Mouse (Mus musculus): ENCODE measurements around the gene Ddit4. TPM values are rescaled to one million over a fixed set of nuclear protein-coding genes. Genes with fewer than 3 reads are reported as not detected.
"Not testable (repeated sequence)": the region's sequence is repeated elsewhere in the genome, so short reads cannot be mapped to it uniquely, and the experiment has no call there.

The Ddit4 gene
- 48.3 and 53.9 TPM in 2 replicates for polyA plus RNA-seq (2012; rRNA removed)

GRCm38 (mm10) chr10:59951211-59952151 is at the start of gene Ddit4:
Gene Ddit4 (minus strand): TSS chr10:59951834.
- Histone ChIP-seq H3K27ac (ENCODE audit: insufficient read depth, low read length) (peak within 1 kb of the TSS; percentile 100), H3K4me1 (ENCODE audit: control insufficient read depth, insufficient read depth, low read length) (peaks cover 9% of the 10 kb centered on the region), H3K27me3 (ENCODE audit: control insufficient read depth, insufficient read depth, low read length) (no peaks in the 10 kb centered on the region), H3K4me3 (replicated peaks; ENCODE audit: insufficient read depth, low read depth, low read length) (peak within 1 kb of the TSS; percentile 89)
- TF ChIP-seq POLR2A (IDR thresholded peaks at IDR 0.05; ENCODE audit: borderline replicate concordance, insufficient read depth, low read length) (peak; percentile 100), CTCF (IDR thresholded peaks at IDR 0.05; ENCODE audit: borderline replicate concordance, insufficient read depth, low read depth, low read length) (peak; percentile 2; the same call in 1 of the 2 replicates)
- peak; percentile 100 for DNase-seq
- WGBS, result under 1% methylated on average over 76 of the region's 76 CpGs

- no peak for DNase-seq
- TF ChIP-seq POLR2A (IDR thresholded peaks at IDR 0.05; ENCODE audit: borderline replicate concordance, insufficient read depth, low read length) (no peak), CTCF (IDR thresholded peaks at IDR 0.05; ENCODE audit: borderline replicate concordance, insufficient read depth, low read depth, low read length) (no peak)
- WGBS, result 90% methylated on average over 3 of the region's 3 CpGs
- Histone ChIP-seq H3K27me3 (ENCODE audit: control insufficient read depth, insufficient read depth, low read length) (no peaks in the 10 kb centered on the region), H3K4me3 (replicated peaks; ENCODE audit: insufficient read depth, low read depth, low read length) (no peak overlapping the region), H3K4me1 (ENCODE audit: control insufficient read depth, insufficient read depth, low read length) (peaks cover 7% of the 10 kb centered on the region; the same call in 1 of the 2 replicates), H3K27ac (ENCODE audit: insufficient read depth, low read length) (no peak overlapping the region)
Measured at GRCm38 (mm10) chr10:59999057-59999456, 47.4 kb upstream of the Ddit4 start.

GRCm38 (mm10) chr10:59997591-59997990 is 46.0 kb upstream of the Ddit4 start:
- H3K27ac ChIP-seq (ENCODE audit: insufficient read depth, low read length), result no peak overlapping the region
- DNase-seq, result peak in 1 of 2 experiments; percentile 58
- H3K27me3 ChIP-seq (ENCODE audit: control insufficient read depth, insufficient read depth, low read length), result no peaks in the 10 kb centered on the region
- peaks cover 7% of the 10 kb centered on the region; the same call in 1 of the 2 replicates for H3K4me1 ChIP-seq (ENCODE audit: control insufficient read depth, insufficient read depth, low read length)
- TF ChIP-seq POLR2A (IDR thresholded peaks at IDR 0.05; ENCODE audit: borderline replicate concordance, insufficient read depth, low read length) (no peak), CTCF (IDR thresholded peaks at IDR 0.05; ENCODE audit: borderline replicate concordance, insufficient read depth, low read depth, low read length) (peak; percentile 28; the same call in 1 of the 2 replicates)
- WGBS, result 12% methylated on average over 7 of the region's 7 CpGs
- H3K4me3 ChIP-seq (replicated peaks; ENCODE audit: insufficient read depth, low read depth, low read length), result no peak overlapping the region

- TF ChIP-seq POLR2A (IDR thresholded peaks at IDR 0.05; ENCODE audit: borderline replicate concordance, insufficient read depth, low read length) (no peak), CTCF (IDR thresholded peaks at IDR 0.05; ENCODE audit: borderline replicate concordance, insufficient read depth, low read depth, low read length) (no peak)
- WGBS, result 87% methylated on average over 6 of the region's 6 CpGs
- Histone ChIP-seq H3K27ac (ENCODE audit: insufficient read depth, low read length) (no peak overlapping the region), H3K4me3 (replicated peaks; ENCODE audit: insufficient read depth, low read depth, low read length) (no peak overlapping the region), H3K27me3 (ENCODE audit: control insufficient read depth, insufficient read depth, low read length) (no peaks in the 10 kb centered on the region), H3K4me1 (ENCODE audit: control insufficient read depth, insufficient read depth, low read length) (no peaks in the 10 kb centered on the region; the same call in 1 of the 2 replicates)
- DNase-seq, result no peak
Measured at GRCm38 (mm10) chr10:59995889-59996288, 44.3 kb upstream of the Ddit4 start.

GRCm38 (mm10) chr10:59993813-59994212 is 42.2 kb upstream of the Ddit4 start:
- H3K27me3 ChIP-seq (ENCODE audit: control insufficient read depth, insufficient read depth, low read length); H3K27ac ChIP-seq (ENCODE audit: insufficient read depth, low read length); H3K4me1 ChIP-seq (ENCODE audit: control insufficient read depth, insufficient read depth, low read length); H3K4me3 ChIP-seq (replicated peaks; ENCODE audit: insufficient read depth, low read depth, low read length); DNase-seq: not testable (repeated sequence)
- 78% methylated on average over 2 of the region's 3 CpGs for WGBS

GRCm38 (mm10) chr10:59992024-59992423 is 40.4 kb upstream of the Ddit4 start:
- TF ChIP-seq CTCF (IDR thresholded peaks at IDR 0.05; ENCODE audit: borderline replicate concordance, insufficient read depth, low read depth, low read length), result no peak
- TF ChIP-seq POLR2A (IDR thresholded peaks at IDR 0.05; ENCODE audit: borderline replicate concordance, insufficient read depth, low read length), result no peak
- WGBS, result 86% methylated on average over 8 of the region's 8 CpGs
- Histone ChIP-seq H3K27ac (ENCODE audit: insufficient read depth, low read length) (no peak overlapping the region), H3K27me3 (ENCODE audit: control insufficient read depth, insufficient read depth, low read length) (no peaks in the 10 kb centered on the region), H3K4me3 (replicated peaks; ENCODE audit: insufficient read depth, low read depth, low read length) (no peak overlapping the region), H3K4me1 (ENCODE audit: control insufficient read depth, insufficient read depth, low read length) (no peaks in the 10 kb centered on the region)
- DNase-seq, result no peak

GRCm38 (mm10) chr10:59991262-59991880 is 39.7 kb upstream of the Ddit4 start:
- DNase-seq, result no peak
- Histone ChIP-seq H3K4me3 (replicated peaks; ENCODE audit: insufficient read depth, low read depth, low read length) (no peak overlapping the region), H3K4me1 (ENCODE audit: control insufficient read depth, insufficient read depth, low read length) (no peaks in the 10 kb centered on the region), H3K27me3 (ENCODE audit: control insufficient read depth, insufficient read depth, low read length) (no peaks in the 10 kb centered on the region), H3K27ac (ENCODE audit: insufficient read depth, low read length) (no peak overlapping the region)
- TF ChIP-seq POLR2A (IDR thresholded peaks at IDR 0.05; ENCODE audit: borderline replicate concordance, insufficient read depth, low read length) (no peak), CTCF (IDR thresholded peaks at IDR 0.05; ENCODE audit: borderline replicate concordance, insufficient read depth, low read depth, low read length) (no peak)
- WGBS, result 66% methylated on average over 9 of the region's 9 CpGs
